Mouse (Mus musculus): Measurements from ENCODE around the gene B3gntl1. TPM values are rescaled to one million over a fixed set of nuclear protein-coding genes. Genes with fewer than 3 reads are reported as not detected.

The B3gntl1 gene
- total and polyA plus RNA-seq, 2 experiments from 2014 or later, result 6.1 to 11.0 TPM

GRCm38 (mm10) chr11:121701244-121701643, 28.3 kb upstream of the B3gntl1 start, which contains the start of gene Metrnl:
Gene Metrnl (plus strand): TSS chr11:121701544.
- DNase-seq (no peak), ATAC-seq (no peak)
- H3K4me2 ChIP-seq (ENCODE audit: low read depth), result peak within 1 kb of the TSS; percentile 100
- no peaks in the 10 kb centered on the region for H3K4me1 ChIP-seq (ENCODE audit: insufficient read depth)
- 89% methylated on average over 5 of the region's 5 CpGs for WGBS
- no peaks in the 10 kb centered on the region for H3K36me3 ChIP-seq (ENCODE audit: insufficient read depth)
- peak within 1 kb of the TSS; percentile 65 for H3K4me3 ChIP-seq (ENCODE audit: low read depth, low read length)
- peak within 1 kb of the TSS; percentile 57 for H3K9ac ChIP-seq
- TF ChIP-seq CTCF (IDR thresholded peaks at IDR 0.05; ENCODE audit: low read depth), result no peak
- no peaks in the 10 kb centered on the region for H3K9me3 ChIP-seq (ENCODE audit: low read length)
- no peak within 1 kb of the TSS; the same call in 1 of the 2 replicates for H3K27ac ChIP-seq (ENCODE audit: low read depth, low read length)
- peaks cover 15% of the 10 kb centered on the region; the same call in 1 of the 2 replicates for H3K27me3 ChIP-seq (ENCODE audit: insufficient read depth, low read length)

- Histone ChIP-seq H3K9ac (no peak overlapping the region), H3K4me3 (ENCODE audit: low read depth, low read length) (no peak overlapping the region), H3K36me3 (ENCODE audit: insufficient read depth) (no peaks in the 10 kb centered on the region), H3K9me3 (ENCODE audit: low read length) (no peaks in the 10 kb centered on the region), H3K4me1 (ENCODE audit: insufficient read depth) (no peaks in the 10 kb centered on the region), H3K27me3 (ENCODE audit: insufficient read depth, low read length) (peaks cover 6% of the 10 kb centered on the region; the same call in 1 of the 2 replicates), H3K4me2 (ENCODE audit: low read depth) (no peak overlapping the region), H3K27ac (ENCODE audit: low read depth, low read length) (no peak overlapping the region)
- DNase-seq (no peak), ATAC-seq (no peak)
- 82% methylated on average over 5 of the region's 5 CpGs for WGBS
- no peak for TF ChIP-seq CTCF (IDR thresholded peaks at IDR 0.05; ENCODE audit: low read depth)
Observed at GRCm38 (mm10) chr11:121698381-121698955, 25.5 kb upstream of the B3gntl1 start.

- DNase-seq, result no peak
- Histone ChIP-seq H3K4me2 (ENCODE audit: low read depth) (no peak overlapping the region), H3K4me1 (ENCODE audit: insufficient read depth) (no peaks in the 10 kb centered on the region), H3K4me3 (ENCODE audit: low read depth, low read length) (no peak overlapping the region), H3K36me3 (ENCODE audit: insufficient read depth) (no peaks in the 10 kb centered on the region), H3K27ac (ENCODE audit: low read depth, low read length) (no peak overlapping the region), H3K9me3 (ENCODE audit: low read length) (no peaks in the 10 kb centered on the region), H3K9ac (no peak overlapping the region), H3K27me3 (ENCODE audit: insufficient read depth, low read length) (no peaks in the 10 kb centered on the region)
- 90% methylated on average over 4 of the region's 4 CpGs for WGBS
- ATAC-seq, result no peak
- TF ChIP-seq CTCF (IDR thresholded peaks at IDR 0.05; ENCODE audit: low read depth), result no peak
Observed at GRCm38 (mm10) chr11:121697271-121697670, 24.3 kb upstream of the B3gntl1 start.

GRCm38 (mm10) chr11:121695304-121696064, 22.5 kb upstream of the B3gntl1 start:
- no peak for ATAC-seq
- WGBS, result 80% methylated on average over 5 of the region's 5 CpGs

GRCm38 (mm10) chr11:121688024-121688423, 15.1 kb upstream of the B3gntl1 start:
- no peak overlapping the region for H3K9ac ChIP-seq
- no peaks in the 10 kb centered on the region for H3K27me3 ChIP-seq (ENCODE audit: insufficient read depth, low read length)
- WGBS, result 90% methylated on average over 2 of the region's 2 CpGs
- no peak overlapping the region for H3K4me2 ChIP-seq (ENCODE audit: low read depth)
- DNase-seq (no peak), ATAC-seq (no peak)
- H3K27ac ChIP-seq (ENCODE audit: low read depth, low read length), result no peak overlapping the region
- no peaks in the 10 kb centered on the region for H3K9me3 ChIP-seq (ENCODE audit: low read length)
- H3K4me3 ChIP-seq (ENCODE audit: low read depth, low read length), result no peak overlapping the region
- H3K36me3 ChIP-seq (ENCODE audit: insufficient read depth), result no peaks in the 10 kb centered on the region
- H3K4me1 ChIP-seq (ENCODE audit: insufficient read depth), result no peaks in the 10 kb centered on the region
- no peak for TF ChIP-seq CTCF (IDR thresholded peaks at IDR 0.05; ENCODE audit: low read depth)

More at GRCm38 (mm10) chr11:121695304-121696064, 22.5 kb upstream of the B3gntl1 start:
- no peaks in the 10 kb centered on the region for H3K27me3 ChIP-seq (ENCODE audit: insufficient read depth, low read length)
- TF ChIP-seq CTCF (IDR thresholded peaks at IDR 0.05; ENCODE audit: low read depth), result no peak
- H3K4me1 ChIP-seq (ENCODE audit: insufficient read depth), result no peaks in the 10 kb centered on the region
- H3K4me3 ChIP-seq (ENCODE audit: low read depth, low read length), result no peak overlapping the region
- H3K9ac ChIP-seq, result no peak overlapping the region
- H3K4me2 ChIP-seq (ENCODE audit: low read depth), result no peak overlapping the region
- no peak overlapping the region for H3K27ac ChIP-seq (ENCODE audit: low read depth, low read length)
- H3K9me3 ChIP-seq (ENCODE audit: low read length), result no peaks in the 10 kb centered on the region
- no peaks in the 10 kb centered on the region for H3K36me3 ChIP-seq (ENCODE audit: insufficient read depth)
- DNase-seq, result no peak

GRCm38 (mm10) chr11:121686674-121687073, 13.7 kb upstream of the B3gntl1 start:
- ATAC-seq (no peak), DNase-seq (no peak)
- H3K27me3 ChIP-seq (ENCODE audit: insufficient read depth, low read length), result no peaks in the 10 kb centered on the region
- WGBS, result 77% methylated on average over 5 of the region's 5 CpGs
- H3K4me3 ChIP-seq (ENCODE audit: low read depth, low read length), result no peak overlapping the region
- no peaks in the 10 kb centered on the region for H3K9me3 ChIP-seq (ENCODE audit: low read length)
- TF ChIP-seq CTCF (IDR thresholded peaks at IDR 0.05; ENCODE audit: low read depth), result no peak
- no peaks in the 10 kb centered on the region for H3K4me1 ChIP-seq (ENCODE audit: insufficient read depth)
- no peak overlapping the region for H3K9ac ChIP-seq
- no peaks in the 10 kb centered on the region for H3K36me3 ChIP-seq (ENCODE audit: insufficient read depth)
- H3K4me2 ChIP-seq (ENCODE audit: low read depth), result no peak overlapping the region
- H3K27ac ChIP-seq (ENCODE audit: low read depth, low read length), result no peak overlapping the region

- ATAC-seq, result no peak
- no peak for TF ChIP-seq CTCF (IDR thresholded peaks at IDR 0.05; ENCODE audit: low read depth)
- 85% methylated on average over 4 of the region's 4 CpGs for WGBS
Observed at GRCm38 (mm10) chr11:121686091-121686490, 13.1 kb upstream of the B3gntl1 start.

More at GRCm38 (mm10) chr11:121686091-121686490, 13.1 kb upstream of the B3gntl1 start:
- Histone ChIP-seq H3K36me3 (ENCODE audit: insufficient read depth) (no peaks in the 10 kb centered on the region), H3K27me3 (ENCODE audit: insufficient read depth, low read length) (no peaks in the 10 kb centered on the region), H3K9ac (no peak overlapping the region), H3K4me1 (ENCODE audit: insufficient read depth) (no peaks in the 10 kb centered on the region), H3K27ac (ENCODE audit: low read depth, low read length) (no peak overlapping the region), H3K9me3 (ENCODE audit: low read length) (no peaks in the 10 kb centered on the region), H3K4me3 (ENCODE audit: low read depth, low read length) (no peak overlapping the region), H3K4me2 (ENCODE audit: low read depth) (no peak overlapping the region)
- no peak for DNase-seq
